Mouse (Mus musculus) intestine, postnatal 0 days (tissue): ENCODE data around the gene 4933415A04Rik. TPM values are rescaled to one million over a fixed set of nuclear protein-coding genes. Genes with fewer than 3 reads are reported as not detected.

Source experiments
- ATAC-seq: fragments of 200-750 bp; cut with Nextera tagmentation; 2 replicates; pipeline ENCODE4 v1.8.0; 2017; ENCODE audit warnings: mild to moderate bottlenecking, moderate TSS enrichment, moderate library complexity
- H3K27ac ChIP-seq: fragments of 300-500 bp; sonication (generic); 2 replicates; pipeline ENCODE4 v1.5.1; 2014; ENCODE audit warnings: mild to moderate bottlenecking, low read depth, low read length, moderate library complexity
- H3K27me3 ChIP-seq: fragments of 300-500 bp; sonication (generic); replicated peaks from 2 replicates; pipeline ENCODE4 v1.6.1; 2014; ENCODE audit warnings: low read length, mixed read lengths; ENCODE audit not compliant: control insufficient read depth, insufficient read depth
- H3K36me3 ChIP-seq: fragments of 300-500 bp; sonication (generic); 2 replicates; pipeline ENCODE4 v1.6.1; 2014; ENCODE audit warnings: mild to moderate bottlenecking, moderate library complexity; ENCODE audit not compliant: control insufficient read depth, insufficient read depth
- H3K4me1 ChIP-seq: fragments of 300-500 bp; sonication (generic); replicated peaks from 2 replicates; pipeline ENCODE4 v1.6.1; 2014; ENCODE audit warnings: antibody characterized with exemption, low read length, mixed read lengths; ENCODE audit not compliant: control insufficient read depth, insufficient read depth
- H3K4me2 ChIP-seq: fragments of 300-500 bp; sonication (generic); replicated peaks from 2 replicates; pipeline ENCODE4 v1.6.1; 2014; ENCODE audit warnings: low read depth, mild to moderate bottlenecking, moderate library complexity
- H3K4me3 ChIP-seq: fragments of 300-500 bp; sonication (generic); 2 replicates; pipeline ENCODE4 v1.5.1; 2014; ENCODE audit warnings: low read depth, low read length
- H3K9ac ChIP-seq: fragments of 300-500 bp; sonication (generic); 2 replicates; pipeline ENCODE4 v1.6.1; 2014; ENCODE audit warnings: mild to moderate bottlenecking, low read depth, low read length
- H3K9me3 ChIP-seq: fragments of 300-500 bp; sonication (generic); 2 replicates; pipeline ENCODE4 v1.6.1; 2016; ENCODE audit warnings: mixed run types; ENCODE audit not compliant: control insufficient read depth
- CTCF ChIP-seq: sonication (generic); IDR thresholded peaks from 2 replicates; pipeline ENCODE4 v1.5.1; 2016; ENCODE audit warnings: low read depth, mild to moderate bottlenecking, control low read depth, antibody characterized with exemption, moderate library complexity
- WGBS: fragments of 180-500 bp; shearing (Covaris S2); extraction: QIAGEN DNeasy Blood & Tissue Kit; methylation state at CpG from one replicate; pipeline ENCODE4 v1.1.7; 2014; 5-methylcytosine and 5-hydroxymethylcytosine counted together
- polyA plus RNA-seq: library from polyadenylated mRNA; unstranded; fragments of >200 nt; fragmentation: Nextera tagmentation; extraction: Ambion mirVana; gene quantifications from 2 replicates; pipeline ENCODE4 v1.2.1, GENCODE M21; 2015

Gene 4933415A04Rik
- polyA plus RNA-seq = 5.3 and 7.9 TPM in 2 replicates

- ATAC-seq = 0 out of 2 replicates have a peak, but pooled peaks have one; percentile 19
- Histone ChIP-seq H3K27me3 (no peaks in the 10 kb centered on the region), H3K9me3 (no peaks in the 10 kb centered on the region), H3K4me1 (no peaks in the 10 kb centered on the region), H3K4me2 (no peak within 1 kb of the TSS), H3K9ac (no peak within 1 kb of the TSS), H3K36me3 (peaks cover 36% of the 10 kb centered on the region), H3K4me3 (no peak within 1 kb of the TSS), H3K27ac (no peak within 1 kb of the TSS)
- peak; percentile 85 for TF ChIP-seq CTCF
- WGBS = 72% methylated on average over 7 of the region's 7 CpGs
Measured at GRCm38 (mm10) chr11:43586324-43587090, at the start of gene 4933415A04Rik. TSS of gene 4933415A04Rik (plus strand) at chr11:43587040.

GRCm38 (mm10) chr11:43537074-43537473 is 49.8 kb upstream of the 4933415A04Rik start:
- no peak overlapping the region for H3K4me3 ChIP-seq
- no peak for ATAC-seq
- no peak overlapping the region for H3K4me2 ChIP-seq
- H3K27me3 ChIP-seq = no peaks in the 10 kb centered on the region
- no peak overlapping the region for H3K9ac ChIP-seq
- TF ChIP-seq CTCF = no peak
- no peaks in the 10 kb centered on the region for H3K9me3 ChIP-seq
- no peaks in the 10 kb centered on the region; the same call in 1 of the 2 replicates for H3K4me1 ChIP-seq
- no peak overlapping the region; the same call in 1 of the 2 replicates for H3K27ac ChIP-seq
- H3K36me3 ChIP-seq = peaks cover 31% of the 10 kb centered on the region
- WGBS = 90% methylated on average over 6 of the region's 6 CpGs

DNA sequence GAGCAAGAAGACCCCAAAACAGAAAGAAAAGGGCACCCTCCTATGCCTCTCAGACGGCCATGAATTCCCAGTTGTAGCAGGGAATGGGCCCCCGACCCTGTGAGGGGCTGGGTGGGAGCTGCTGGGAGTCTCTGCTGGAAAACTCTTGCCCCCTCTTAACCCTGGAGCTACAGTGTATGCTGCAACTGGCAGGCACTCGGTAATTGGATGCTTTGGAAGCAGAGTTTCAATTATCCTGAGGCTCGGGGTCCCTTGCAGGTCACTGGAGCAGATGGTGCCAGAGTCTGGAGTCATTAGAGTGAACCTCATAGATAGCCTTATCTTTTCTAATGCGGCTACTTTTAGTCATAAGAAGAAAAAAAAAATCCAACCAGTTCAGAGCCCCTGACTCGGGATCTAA is 47.0 kb upstream of the 4933415A04Rik start:
- no peak for ATAC-seq
- no peak for TF ChIP-seq CTCF
- H3K4me2 ChIP-seq = no peak overlapping the region
- WGBS = 36% methylated on average over 6 of the region's 6 CpGs
- H3K4me1 ChIP-seq = peaks cover 3% of the 10 kb centered on the region; the same call in 1 of the 2 replicates
- peaks cover 18% of the 10 kb centered on the region; the same call in 1 of the 2 replicates for H3K36me3 ChIP-seq
- H3K9ac ChIP-seq = no peak overlapping the region
- no peak overlapping the region for H3K27ac ChIP-seq
- no peak overlapping the region for H3K4me3 ChIP-seq
- H3K27me3 ChIP-seq = no peaks in the 10 kb centered on the region
- H3K9me3 ChIP-seq = no peaks in the 10 kb centered on the region

GRCm38 (mm10) chr11:43543711-43544466 is 43.0 kb upstream of the 4933415A04Rik start:
- WGBS = 84% methylated on average over 15 of the region's 15 CpGs
- Histone ChIP-seq H3K9ac (no peak overlapping the region), H3K36me3 (peaks cover 9% of the 10 kb centered on the region; the same call in 1 of the 2 replicates), H3K4me2 (no peak overlapping the region), H3K9me3 (no peaks in the 10 kb centered on the region), H3K4me1 (peaks cover 3% of the 10 kb centered on the region), H3K4me3 (no peak overlapping the region), H3K27me3 (no peaks in the 10 kb centered on the region), H3K27ac (no peak overlapping the region)
- TF ChIP-seq CTCF = no peak
- ATAC-seq = no peak

DNA sequence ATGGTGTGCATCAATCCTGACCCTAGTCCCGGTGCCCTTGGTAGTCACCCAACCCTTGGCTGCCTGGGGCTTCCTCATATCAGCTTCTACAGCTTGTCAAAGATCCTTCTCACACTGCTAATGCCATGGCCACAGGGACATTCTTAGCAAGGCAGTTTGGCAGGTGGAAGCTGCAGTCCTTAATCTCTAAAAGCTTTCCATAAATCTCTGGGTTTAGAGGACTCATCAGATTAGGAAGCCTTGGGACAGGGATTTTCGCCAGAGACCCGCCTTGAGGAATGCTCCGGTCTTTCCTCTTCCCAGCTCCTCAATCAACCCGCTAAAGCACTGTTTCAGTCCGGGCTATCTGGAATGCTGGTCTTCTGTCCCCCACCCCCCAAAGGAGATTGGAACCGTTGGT is 42.0 kb upstream of the 4933415A04Rik start:
- no peak overlapping the region for H3K27ac ChIP-seq
- H3K36me3 ChIP-seq = peaks cover 4% of the 10 kb centered on the region; the same call in 1 of the 2 replicates
- no peak for TF ChIP-seq CTCF
- H3K27me3 ChIP-seq = no peaks in the 10 kb centered on the region
- H3K4me1 ChIP-seq = peaks cover 6% of the 10 kb centered on the region; the same call in 1 of the 2 replicates
- no peak for ATAC-seq
- no peak overlapping the region for H3K4me2 ChIP-seq
- WGBS = 80% methylated on average over 7 of the region's 7 CpGs
- no peaks in the 10 kb centered on the region for H3K9me3 ChIP-seq
- no peak overlapping the region for H3K4me3 ChIP-seq
- no peak overlapping the region for H3K9ac ChIP-seq

DNA sequence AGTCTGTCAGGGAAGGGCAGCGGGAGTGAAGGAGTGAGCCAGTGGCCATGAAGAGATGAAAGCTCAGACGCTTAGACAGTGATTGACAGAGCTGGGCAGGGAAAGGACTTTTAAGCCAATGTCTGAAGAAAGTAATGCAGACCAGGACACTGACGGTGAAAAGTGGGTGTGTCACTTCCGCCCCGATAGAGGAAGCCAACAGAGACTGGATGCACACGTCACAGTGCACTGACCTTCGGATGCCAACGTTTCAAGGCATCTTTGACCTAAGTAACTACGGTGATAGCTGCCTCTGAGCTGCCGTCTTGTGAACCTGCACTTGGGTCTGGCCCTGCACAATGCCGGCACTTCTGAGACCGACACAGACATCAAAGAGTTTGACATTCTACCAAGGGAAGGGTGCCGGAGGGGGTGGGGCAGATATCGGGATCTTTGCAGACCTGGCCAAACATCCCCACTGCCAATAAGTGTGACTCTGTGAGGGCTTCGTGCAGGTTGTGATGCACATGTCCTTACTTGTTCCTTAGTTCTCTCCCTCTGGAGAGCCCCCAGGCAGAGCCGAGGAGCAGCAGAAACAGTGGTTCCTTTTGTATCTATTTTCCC is 40.9 kb upstream of the 4933415A04Rik start:
- ATAC-seq = peak; percentile 69
- no peak for TF ChIP-seq CTCF
- 48% methylated on average over 16 of the region's 16 CpGs for WGBS
- H3K4me1 ChIP-seq = peaks cover 8% of the 10 kb centered on the region; the same call in 1 of the 2 replicates
- H3K36me3 ChIP-seq = no peaks in the 10 kb centered on the region; the same call in 1 of the 2 replicates
- no peak overlapping the region for H3K9ac ChIP-seq
- H3K4me2 ChIP-seq = no peak overlapping the region
- H3K27ac ChIP-seq = peak overlapping the region; percentile 55
- H3K27me3 ChIP-seq = no peaks in the 10 kb centered on the region
- H3K9me3 ChIP-seq = no peaks in the 10 kb centered on the region
- H3K4me3 ChIP-seq = no peak overlapping the region
